Mouse (Mus musculus) liver, adult 2 months (tissue): ENCODE data around the gene Hhex. TPM values are rescaled to one million over a fixed set of nuclear protein-coding genes. Genes with fewer than 3 reads are reported as not detected.

Experiments used
- DNase-seq: peaks from one replicate; pipeline ENCODE4 v3.0.0-alpha.2; 2011; ENCODE audit warnings: low read depth, low spot score; ENCODE audit errors: extremely low read depth
- H3K27ac ChIP-seq: fragments of 200-500 bp; replicated peaks from 2 replicates; pipeline ENCODE4 v1.5.1; 2012; ENCODE audit warnings: low read depth, mild to moderate bottlenecking, control low read depth, inconsistent platforms, low read length; ENCODE audit not compliant: insufficient read depth
- H3K27me3 ChIP-seq: fragments of 200-500 bp; 2 replicates; pipeline ENCODE4 v1.6.1; 2012; ENCODE audit warnings: mild to moderate bottlenecking, moderate library complexity, low read length, inconsistent platforms; ENCODE audit not compliant: control insufficient read depth, insufficient read depth
- H3K36me3 ChIP-seq: fragments of 200-500 bp; 2 replicates; pipeline ENCODE4 v1.6.1; 2012; ENCODE audit warnings: low read length, inconsistent platforms; ENCODE audit not compliant: control insufficient read depth, insufficient read depth
- H3K4me1 ChIP-seq: fragments of 200-500 bp; 2 replicates; pipeline ENCODE4 v1.6.1; 2011; ENCODE audit warnings: low read length; ENCODE audit not compliant: control insufficient read depth, insufficient read depth
- H3K4me3 ChIP-seq: fragments of 200-500 bp; 2 replicates; pipeline ENCODE4 v1.5.1; 2011; ENCODE audit warnings: low read depth, mild to moderate bottlenecking, control low read depth, low read length, moderate library complexity; ENCODE audit not compliant: insufficient read depth
- H3K79me2 ChIP-seq: fragments of 200-500 bp; 2 replicates; pipeline ENCODE4 v1.6.1; 2012; ENCODE audit warnings: inconsistent platforms, mild to moderate bottlenecking, low read length, moderate library complexity; ENCODE audit not compliant: control insufficient read depth, insufficient read depth
- H3K9ac ChIP-seq: fragments of 200-500 bp; 2 replicates; pipeline ENCODE4 v1.6.1; 2012; ENCODE audit warnings: low read depth, mild to moderate bottlenecking, control low read depth, inconsistent platforms, low read length
- CTCF ChIP-seq: fragments of 200-500 bp; IDR thresholded peaks from 2 replicates; pipeline ENCODE4 v1.5.1; 2011; ENCODE audit warnings: low read depth, low read length, control low read depth
- POLR2A ChIP-seq: fragments of 200-500 bp; IDR thresholded peaks from 2 replicates; pipeline ENCODE4 v1.6.1; 2011; ENCODE audit warnings: low read length, control low read depth; ENCODE audit not compliant: insufficient read depth; ENCODE audit errors: extremely low read depth
- WGBS: fragments of 180-500 bp; shearing (Covaris S2); methylation state at CpG from one replicate; pipeline ENCODE4 v1.1.7; 2018; 5-methylcytosine and 5-hydroxymethylcytosine counted together
- polyA plus RNA-seq: library from polyadenylated mRNA; depleted of rRNA; stranded (reverse); fragments of >200 nt; gene quantifications from 2 replicates; pipeline ENCODE4 v1.2.3, GENCODE M21; 2012; rRNA removed
- total RNA-seq: library from RNA; depleted of rRNA; stranded (reverse); fragments of >200 nt; gene quantifications from 2 replicates; pipeline ENCODE4 v1.2.3, GENCODE M21; 2014; rRNA removed

Gene Hhex
- 15.9 and 28.4 TPM in 2 replicates for total RNA-seq
- 73.0 and 107 TPM in 2 replicates for polyA plus RNA-seq

- Histone ChIP-seq H3K27ac (peak within 1 kb of the TSS; percentile 89), H3K4me1 (peaks cover 9% of the 10 kb centered on the region), H3K36me3 (peaks cover 21% of the 10 kb centered on the region), H3K4me3 (peak within 1 kb of the TSS; percentile 99), H3K9ac (peak within 1 kb of the TSS; percentile 100), H3K27me3 (no peaks in the 10 kb centered on the region), H3K79me2 (peaks cover 7% of the 10 kb centered on the region)
- DNase-seq, result peak; percentile 75
- WGBS, result 1% methylated on average over 79 of the region's 79 CpGs
- TF ChIP-seq CTCF (0 out of 2 replicates have a peak, but pooled peaks have one; percentile 2), POLR2A (peak; percentile 99)
Measured at GRCm38 (mm10) chr19:37434263-37434951, at the start of gene Hhex. Gene Hhex, plus strand, starts transcription at chr19:37434810.

GRCm38 (mm10) chr19:37386126-37386525 lies 48.5 kb upstream of the Hhex start:
- no peak for DNase-seq
- Histone ChIP-seq H3K4me1 (no peaks in the 10 kb centered on the region), H3K36me3 (no peaks in the 10 kb centered on the region), H3K79me2 (peaks cover 7% of the 10 kb centered on the region; the same call in 1 of the 2 replicates), H3K27ac (no peak overlapping the region), H3K9ac (no peak overlapping the region), H3K27me3 (no peaks in the 10 kb centered on the region), H3K4me3 (no peak overlapping the region)
- WGBS, result 84% methylated on average over 3 of the region's 3 CpGs
- TF ChIP-seq POLR2A, result no peak
- no peak for TF ChIP-seq CTCF

DNA sequence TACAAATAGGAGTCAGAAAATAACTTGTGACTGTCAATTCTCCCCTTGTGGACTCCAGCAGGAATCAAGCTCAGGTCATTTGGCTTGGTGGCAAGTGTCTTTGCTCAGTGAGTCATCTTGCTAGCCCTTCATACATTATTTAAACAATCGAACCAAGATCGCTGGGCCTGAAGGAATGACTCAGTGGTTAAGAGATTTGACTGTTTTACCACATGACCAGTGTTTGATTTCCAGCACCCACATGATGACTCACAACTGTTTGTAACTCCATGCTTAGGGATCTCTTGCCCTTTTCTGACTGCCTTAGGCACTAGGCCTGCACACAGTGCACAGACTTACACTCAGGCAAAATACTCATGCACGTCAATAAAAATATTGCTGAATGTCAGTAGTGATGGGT lies 42.7 kb upstream of the Hhex start:
- DNase-seq, result no peak
- Histone ChIP-seq H3K4me1 (no peaks in the 10 kb centered on the region), H3K27ac (no peak overlapping the region), H3K4me3 (no peak overlapping the region), H3K36me3 (no peaks in the 10 kb centered on the region), H3K79me2 (no peaks in the 10 kb centered on the region), H3K27me3 (no peaks in the 10 kb centered on the region), H3K9ac (no peak overlapping the region)
- 97% methylated on average over 3 of the region's 3 CpGs for WGBS
- TF ChIP-seq CTCF (no peak), POLR2A (no peak)

GRCm38 (mm10) chr19:37396279-37396678 lies 38.3 kb upstream of the Hhex start:
- no peaks in the 10 kb centered on the region for H3K27me3 ChIP-seq
- H3K79me2 ChIP-seq, result no peaks in the 10 kb centered on the region
- no peak overlapping the region for H3K9ac ChIP-seq
- WGBS, result 92% methylated on average over 3 of the region's 3 CpGs
- no peaks in the 10 kb centered on the region for H3K36me3 ChIP-seq
- DNase-seq, result no peak
- H3K4me1 ChIP-seq, result no peaks in the 10 kb centered on the region
- TF ChIP-seq CTCF (no peak), POLR2A (no peak)
- H3K4me3 ChIP-seq, result no peak overlapping the region
- H3K27ac ChIP-seq, result no peak overlapping the region

- Histone ChIP-seq H3K4me1 (no peaks in the 10 kb centered on the region), H3K36me3 (no peaks in the 10 kb centered on the region), H3K79me2 (no peaks in the 10 kb centered on the region), H3K27me3 (no peaks in the 10 kb centered on the region), H3K4me3 (no peak overlapping the region), H3K9ac (no peak overlapping the region), H3K27ac (no peak overlapping the region)
- DNase-seq, result no peak
- TF ChIP-seq CTCF, result no peak
- no peak for TF ChIP-seq POLR2A
- WGBS, result 92% methylated on average over 6 of the region's 6 CpGs
Measured at GRCm38 (mm10) chr19:37400936-37401335, 33.7 kb upstream of the Hhex start.

DNA sequence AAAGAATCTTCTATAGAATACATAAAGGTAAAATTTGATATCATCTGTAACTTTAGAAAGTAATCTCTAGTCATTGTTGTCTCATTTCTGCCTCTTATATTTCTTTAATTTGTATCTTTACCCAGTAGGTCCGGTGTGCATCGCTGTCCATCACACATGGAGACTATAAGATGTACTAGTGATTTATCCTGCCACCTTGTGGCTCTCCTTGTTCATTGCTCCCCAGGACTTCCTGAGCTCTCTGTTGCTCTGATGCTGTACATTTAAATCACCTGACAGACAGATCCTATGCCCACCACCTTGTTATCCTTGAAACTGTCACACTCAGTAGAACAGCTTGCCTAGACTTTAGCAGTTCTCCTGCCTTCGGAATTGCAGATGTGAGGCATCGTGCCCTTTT lies 16.3 kb upstream of the Hhex start:
- no peak overlapping the region for H3K4me3 ChIP-seq
- H3K9ac ChIP-seq, result no peak overlapping the region
- H3K36me3 ChIP-seq, result no peaks in the 10 kb centered on the region
- H3K27me3 ChIP-seq, result no peaks in the 10 kb centered on the region
- peak; percentile 42 for DNase-seq
- no peak overlapping the region for H3K27ac ChIP-seq
- no peaks in the 10 kb centered on the region for H3K79me2 ChIP-seq
- H3K4me1 ChIP-seq, result no peaks in the 10 kb centered on the region
- TF ChIP-seq POLR2A (no peak), CTCF (peak; percentile 49)
- 70% methylated on average over 4 of the region's 4 CpGs for WGBS
